Mouse (Mus musculus) erythroblast, embryonic 14.5 days (primary cell): ENCODE data around the gene Fxyd5.

ENCODE experiments used
- GATA1 ChIP-seq: IDR thresholded peaks from 2 replicates; pipeline ENCODE4 v1.6.1; 2012; ENCODE audit warnings: low read length, inconsistent platforms, mixed read lengths
- TAL1 ChIP-seq: IDR thresholded peaks from 3 replicates; pipeline ENCODE4 v1.6.1; 2012; ENCODE audit warnings: low read length, inconsistent platforms, mixed read lengths

DNA sequence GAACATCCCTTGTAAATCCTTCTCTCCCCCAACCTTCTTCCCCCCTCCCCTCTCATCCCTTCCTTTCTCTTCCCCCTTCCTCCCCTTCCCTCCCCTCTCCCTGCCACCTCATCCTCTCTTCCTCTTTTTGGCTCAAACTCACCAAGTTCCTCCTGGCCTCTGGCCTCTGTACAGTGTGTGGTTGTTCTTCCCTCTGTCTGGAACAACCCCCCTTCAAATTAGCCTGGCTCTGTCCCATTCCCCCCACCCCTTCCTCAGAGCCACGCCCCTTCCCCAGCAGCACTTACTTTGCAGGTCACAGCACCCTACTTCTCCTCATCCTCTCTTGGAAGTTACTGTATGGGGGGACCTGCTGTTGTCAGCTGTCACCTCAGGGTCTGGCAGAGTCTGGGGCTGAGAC lies 34.1 kb downstream of the Fxyd5 start:
- TF ChIP-seq TAL1 (no peak), GATA1 (no peak)
